Mouse (Mus musculus) spleen, adult 2 months (tissue): ENCODE data around the gene Ormdl1. TPM values are rescaled to one million over a fixed set of nuclear protein-coding genes. Genes with fewer than 3 reads are reported as not detected.
"Not testable (repeated sequence)": the region's sequence is repeated elsewhere in the genome, so short reads cannot be mapped to it uniquely, and the experiment has no call there.

Source experiments
- DNase-seq, 2 experiments: peaks; one replicate each; pipeline versions ENCODE4 v3.0.0 to v3.0.0-alpha.2; 2012 to 2021; ENCODE audit warnings: low spot score in 2 of 2, low read depth in 1 of 2
- H3K27ac ChIP-seq: fragments of 200-500 bp; 2 replicates; pipeline ENCODE4 v1.5.1; 2012; ENCODE audit warnings: low read length, inconsistent platforms; ENCODE audit not compliant: insufficient read depth
- H3K27me3 ChIP-seq: fragments of 200-500 bp; 2 replicates; pipeline ENCODE4 v1.6.1; 2012; ENCODE audit warnings: mild to moderate bottlenecking, moderate library complexity, low read length, inconsistent platforms; ENCODE audit not compliant: control insufficient read depth, insufficient read depth
- H3K36me3 ChIP-seq: fragments of 200-500 bp; 2 replicates; pipeline ENCODE4 v1.6.1; 2012; ENCODE audit warnings: mild to moderate bottlenecking, low read length, inconsistent platforms; ENCODE audit not compliant: control insufficient read depth, insufficient read depth
- H3K4me1 ChIP-seq: fragments of 200-500 bp; 2 replicates; pipeline ENCODE4 v1.6.1; 2011; ENCODE audit warnings: inconsistent platforms; ENCODE audit not compliant: control insufficient read depth, insufficient read depth, insufficient read length
- H3K4me3 ChIP-seq: fragments of 200-500 bp; 2 replicates; pipeline ENCODE4 v1.5.1; 2011; ENCODE audit warnings: mild to moderate bottlenecking, inconsistent platforms; ENCODE audit not compliant: insufficient read depth, insufficient read length; ENCODE audit errors: extremely low read depth
- CTCF ChIP-seq: fragments of 200-500 bp; IDR thresholded peaks from 2 replicates; pipeline ENCODE4 v1.5.1; 2011; ENCODE audit warnings: mild to moderate bottlenecking, inconsistent platforms; ENCODE audit not compliant: insufficient read depth, insufficient read length, insufficient replicate concordance; ENCODE audit errors: extremely low read depth
- POLR2A ChIP-seq: fragments of 200-500 bp; IDR thresholded peaks from 2 replicates; pipeline ENCODE4 v1.6.1; 2011; ENCODE audit warnings: low read depth, low read length, inconsistent platforms
- WGBS: fragments of 180-500 bp; shearing (Covaris S2); methylation state at CpG from one replicate; pipeline ENCODE4 v1.1.7; 2018; 5-methylcytosine and 5-hydroxymethylcytosine counted together
- polyA plus RNA-seq: library from polyadenylated mRNA; depleted of rRNA; stranded (reverse); fragments of >200 nt; gene quantifications from 2 replicates; pipeline ENCODE4 v1.2.3, GENCODE M21; 2012; rRNA removed

The Ormdl1 gene
- polyA plus RNA-seq, 1 experiment: 4.8 TPM

DNA sequence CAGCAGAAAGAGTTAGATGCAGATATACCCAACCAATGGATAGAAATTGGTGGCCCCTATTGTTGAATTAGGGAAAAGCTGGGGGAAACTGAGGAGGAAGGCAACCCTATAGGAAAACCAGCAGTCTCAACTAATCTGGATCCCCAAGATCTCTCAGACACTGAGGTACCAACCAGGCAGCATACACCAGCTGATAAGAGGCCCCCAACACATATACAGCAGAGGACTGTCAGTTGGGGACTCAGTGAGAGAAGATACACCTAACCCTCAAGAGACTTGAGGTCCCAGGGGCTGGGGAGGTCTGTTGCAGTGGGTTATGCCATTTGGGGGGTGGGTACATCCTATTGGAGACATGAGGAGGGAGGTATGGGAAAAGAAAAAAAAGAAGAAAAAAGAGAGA lies 38.6 kb downstream of the Ormdl1 start:
- Histone ChIP-seq H3K27me3 (no peaks in the 10 kb centered on the region), H3K36me3 (no peaks in the 10 kb centered on the region), H3K4me1 (no peaks in the 10 kb centered on the region), H3K4me3 (no peak overlapping the region), H3K27ac (no peak overlapping the region)
- TF ChIP-seq POLR2A (no peak), CTCF (no peak)
- no peak for DNase-seq

DNA sequence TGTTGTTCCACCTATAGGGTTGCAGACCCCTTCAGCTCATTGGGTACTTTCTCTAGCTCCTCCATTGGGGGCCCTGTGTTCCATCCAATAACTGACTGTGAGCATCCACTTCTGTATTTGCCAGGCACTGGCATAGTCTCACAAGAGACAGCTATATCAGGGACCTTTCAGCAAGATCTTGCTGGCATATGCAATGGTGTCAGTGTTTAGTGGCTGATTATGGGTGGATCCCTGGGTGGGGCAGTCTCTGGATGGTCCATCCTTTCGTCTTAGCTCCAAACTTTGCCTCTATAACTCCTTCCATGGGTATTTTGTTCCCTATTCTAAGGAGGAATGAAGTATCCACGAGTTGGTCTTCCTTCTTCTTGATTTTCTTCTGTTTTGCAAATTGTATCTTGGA lies 40.5 kb downstream of the Ormdl1 start:
- H3K27ac ChIP-seq, H3K4me1 ChIP-seq, H3K27me3 ChIP-seq, DNase-seq, H3K4me3 ChIP-seq, H3K36me3 ChIP-seq: not testable (repeated sequence)
- WGBS: 62% methylated on average over 2 of the region's 2 CpGs

GRCm38 (mm10) chr1:53341071-53341470 lies 44.2 kb downstream of the Ormdl1 start:
- H3K4me3 ChIP-seq: no peak overlapping the region
- WGBS: 93% methylated on average over 2 of the region's 2 CpGs
- no peak for DNase-seq
- peaks cover 17% of the 10 kb centered on the region; the same call in 1 of the 2 replicates for H3K36me3 ChIP-seq
- H3K27ac ChIP-seq: no peak overlapping the region
- no peaks in the 10 kb centered on the region for H3K27me3 ChIP-seq
- TF ChIP-seq CTCF (no peak), POLR2A (no peak)
- no peaks in the 10 kb centered on the region for H3K4me1 ChIP-seq

- Histone ChIP-seq H3K36me3 (peaks cover 7% of the 10 kb centered on the region), H3K27me3 (no peaks in the 10 kb centered on the region), H3K27ac (peak within 1 kb of the TSS; percentile 88), H3K4me1 (peaks cover 6% of the 10 kb centered on the region), H3K4me3 (peak within 1 kb of the TSS; percentile 96)
- peak; percentile 93 to 97 for DNase-seq
- WGBS: under 1% methylated on average over 44 of the region's 44 CpGs
- TF ChIP-seq CTCF (peak; percentile 8; the same call in 1 of the 2 replicates), POLR2A (peak; percentile 85)
These were observed 55.7 kb downstream of the Ormdl1 start, which contains the start of the genes Asdurf, Gm28551 and Asnsd1 for GRCm38 (mm10) chr1:53352327-53353261. Asdurf (minus strand) TSS chr1:53352619. Gm28551 (minus strand) TSS chr1:53352667. Asnsd1 (minus strand) TSS chr1:53352752.

- TF ChIP-seq CTCF: no peak
- TF ChIP-seq POLR2A: no peak
- H3K4me1 ChIP-seq: no peaks in the 10 kb centered on the region
- no peak for DNase-seq
These were observed 62.1 kb downstream of the Ormdl1 start for GRCm38 (mm10) chr1:53358988-53359387.

More at GRCm38 (mm10) chr1:53358988-53359387, 62.1 kb downstream of the Ormdl1 start:
- Histone ChIP-seq H3K4me3 (no peak overlapping the region), H3K27me3 (no peaks in the 10 kb centered on the region), H3K27ac (no peak overlapping the region), H3K36me3 (no peaks in the 10 kb centered on the region)

Other genes with a start within 250 kb of the Ormdl1 start
- gene Mstn, start 235.5 kb upstream of the Ormdl1 start, polyA plus RNA-seq: not detected in 2 replicates
- gene 1700019A02Rik, start 109.5 kb upstream of the Ormdl1 start, polyA plus RNA-seq: not detected in 2 replicates
- gene Pms1, start 77 bp upstream of the Ormdl1 start, polyA plus RNA-seq: 1.5 and 3.2 TPM in 2 replicates
- gene Gm28778, start within 50 bp of the Ormdl1 start, polyA plus RNA-seq: 14.6 and 23.0 TPM in 2 replicates
- 1.6 and 1.8 TPM in 2 replicates for gene Osgepl1, start 16.5 kb downstream of the Ormdl1 start, polyA plus RNA-seq
- gene Asdurf, start 55.5 kb downstream of the Ormdl1 start, polyA plus RNA-seq: not detected in 2 replicates
- not detected in 2 replicates for gene Gm28551, start 55.6 kb downstream of the Ormdl1 start, polyA plus RNA-seq
- gene Asnsd1, start 55.7 kb downstream of the Ormdl1 start, polyA plus RNA-seq: 4.8 and 5.9 TPM in 2 replicates